Mouse (Mus musculus): ENCODE results near the gene Glis3.

GRCm38 (mm10) chr19:28617736-28618135, 62.1 kb downstream of the Glis3 start:
- TF ChIP-seq GABPA (IDR thresholded peaks at IDR 0.05; ENCODE audit: low read depth, low read length) (no peak), TAL1 (IDR thresholded peaks at IDR 0.05; ENCODE audit: low read length) (no peak), MEF2A (IDR thresholded peaks at IDR 0.05; ENCODE audit: extremely low read depth, insufficient replicate concordance, low read depth, low read length, poor library complexity, severe bottlenecking) (no peak), CTCF (IDR thresholded peaks at IDR 0.05 in 2 of 3, conservative IDR thresholded peaks at IDR 0.05 in 1 of 3; ENCODE audit: control insufficient read depth in 1 of 3, insufficient read depth in 1 of 3, low read depth in 2 of 3, low read length in 3 of 3, poor library complexity in 1 of 3, severe bottlenecking in 1 of 3) (no peak), SIN3A (IDR thresholded peaks at IDR 0.05; ENCODE audit: low read length) (no peak), POLR2A (IDR thresholded peaks at IDR 0.05; ENCODE audit: control insufficient read depth in 1 of 2, insufficient read depth in 1 of 2, low read depth in 1 of 2, low read length in 2 of 2, poor library complexity in 1 of 2) (no peak), ETS1 (IDR thresholded peaks at IDR 0.05; ENCODE audit: low read depth, low read length) (no peak), RAD21 (IDR thresholded peaks at IDR 0.05; ENCODE audit: low read depth, low read length) (no peak), POLR2AphosphoS2 (IDR thresholded peaks at IDR 0.05; ENCODE audit: low read length) (no peak), USF2 (IDR thresholded peaks at IDR 0.05; ENCODE audit: borderline replicate concordance in 1 of 2, insufficient read depth in 1 of 2, low read depth in 1 of 2, low read length in 2 of 2) (no peak), USF1 (IDR thresholded peaks at IDR 0.05; ENCODE audit: low read depth, low read length) (no peak)

Measured in MEL (cell line).